Mouse (Mus musculus) intestine, postnatal 0 days (tissue): ENCODE measurements around the gene Foxd1. TPM values are rescaled to one million over a fixed set of nuclear protein-coding genes. Genes with fewer than 3 reads are reported as not detected.
A peak's percentile ranks its signal among the peaks of the same experiment; 100 is the strongest.

Experiments used
- ATAC-seq: fragments of 200-750 bp; cut with Nextera tagmentation; 2 replicates; pipeline ENCODE4 v1.8.0; 2017; ENCODE audit warnings: mild to moderate bottlenecking, moderate TSS enrichment, moderate library complexity
- H3K27ac ChIP-seq: fragments of 300-500 bp; sonication (generic); 2 replicates; pipeline ENCODE4 v1.5.1; 2014; ENCODE audit warnings: mild to moderate bottlenecking, low read depth, low read length, moderate library complexity
- H3K27me3 ChIP-seq: fragments of 300-500 bp; sonication (generic); replicated peaks from 2 replicates; pipeline ENCODE4 v1.6.1; 2014; ENCODE audit warnings: low read length, mixed read lengths; ENCODE audit not compliant: control insufficient read depth, insufficient read depth
- H3K36me3 ChIP-seq: fragments of 300-500 bp; sonication (generic); 2 replicates; pipeline ENCODE4 v1.6.1; 2014; ENCODE audit warnings: mild to moderate bottlenecking, moderate library complexity; ENCODE audit not compliant: control insufficient read depth, insufficient read depth
- H3K4me1 ChIP-seq: fragments of 300-500 bp; sonication (generic); replicated peaks from 2 replicates; pipeline ENCODE4 v1.6.1; 2014; ENCODE audit warnings: antibody characterized with exemption, low read length, mixed read lengths; ENCODE audit not compliant: control insufficient read depth, insufficient read depth
- H3K4me2 ChIP-seq: fragments of 300-500 bp; sonication (generic); replicated peaks from 2 replicates; pipeline ENCODE4 v1.6.1; 2014; ENCODE audit warnings: low read depth, mild to moderate bottlenecking, moderate library complexity
- H3K4me3 ChIP-seq: fragments of 300-500 bp; sonication (generic); 2 replicates; pipeline ENCODE4 v1.5.1; 2014; ENCODE audit warnings: low read depth, low read length
- H3K9ac ChIP-seq: fragments of 300-500 bp; sonication (generic); 2 replicates; pipeline ENCODE4 v1.6.1; 2014; ENCODE audit warnings: mild to moderate bottlenecking, low read depth, low read length
- H3K9me3 ChIP-seq: fragments of 300-500 bp; sonication (generic); 2 replicates; pipeline ENCODE4 v1.6.1; 2016; ENCODE audit warnings: mixed run types; ENCODE audit not compliant: control insufficient read depth
- CTCF ChIP-seq: sonication (generic); IDR thresholded peaks from 2 replicates; pipeline ENCODE4 v1.5.1; 2016; ENCODE audit warnings: low read depth, mild to moderate bottlenecking, control low read depth, antibody characterized with exemption, moderate library complexity
- WGBS: fragments of 180-500 bp; shearing (Covaris S2); extraction: QIAGEN DNeasy Blood & Tissue Kit; methylation state at CpG from one replicate; pipeline ENCODE4 v1.1.7; 2014; 5-methylcytosine and 5-hydroxymethylcytosine counted together
- polyA plus RNA-seq: library from polyadenylated mRNA; unstranded; fragments of >200 nt; fragmentation: Nextera tagmentation; extraction: Ambion mirVana; gene quantifications from 2 replicates; pipeline ENCODE4 v1.2.1, GENCODE M21; 2015

The Foxd1 gene
- polyA plus RNA-seq, 1 experiment from 2014 or later = not detected

DNA sequence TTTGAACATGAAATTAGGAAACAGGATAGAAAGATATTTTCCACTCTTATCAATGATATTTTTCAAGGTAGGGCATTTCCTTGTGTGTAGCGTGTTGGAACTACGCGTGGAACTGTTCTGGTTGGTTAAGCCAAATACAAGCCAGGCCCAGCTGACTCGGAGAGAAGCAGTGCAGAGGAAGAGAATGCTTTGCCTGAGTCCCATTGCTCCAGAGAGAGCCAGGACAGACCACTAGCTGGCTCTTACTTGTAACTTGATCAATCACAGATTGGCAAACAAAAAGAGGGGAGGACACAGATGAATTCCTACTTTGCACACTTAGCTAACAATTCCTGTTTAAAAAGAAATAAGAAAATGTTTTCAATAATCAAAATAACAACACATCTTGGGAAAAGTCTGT is 9.0 kb downstream of the Foxd1 start:
- WGBS = 12% methylated on average over 4 of the region's 4 CpGs
- H3K9ac ChIP-seq = no peak overlapping the region
- no peak for ATAC-seq
- no peak overlapping the region for H3K27ac ChIP-seq
- no peaks in the 10 kb centered on the region for H3K4me1 ChIP-seq
- TF ChIP-seq CTCF = no peak
- H3K36me3 ChIP-seq = no peaks in the 10 kb centered on the region
- no peak overlapping the region for H3K4me2 ChIP-seq
- peaks cover 90% of the 10 kb centered on the region for H3K27me3 ChIP-seq
- no peak overlapping the region for H3K4me3 ChIP-seq
- H3K9me3 ChIP-seq = no peaks in the 10 kb centered on the region

DNA sequence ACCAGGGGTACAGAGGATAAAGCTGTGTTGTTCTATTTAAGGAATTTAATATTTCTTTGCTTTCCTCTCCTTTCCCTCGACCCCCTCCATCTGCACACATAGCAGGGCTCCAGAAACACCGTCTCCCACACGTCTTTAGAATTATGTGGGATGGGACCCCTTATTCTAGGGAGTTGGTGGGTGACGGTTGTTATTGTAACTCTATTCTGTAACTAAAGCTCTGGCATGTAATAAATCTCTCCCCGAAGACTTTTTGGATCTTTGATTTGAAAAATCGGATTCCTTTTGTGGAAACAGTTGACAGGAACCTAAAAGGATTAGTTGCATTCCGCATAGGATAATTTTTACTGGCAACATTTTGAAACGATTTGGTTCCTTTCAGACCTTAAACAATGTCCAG is 11.0 kb downstream of the Foxd1 start:
- Histone ChIP-seq H3K36me3 (no peaks in the 10 kb centered on the region), H3K9me3 (no peaks in the 10 kb centered on the region), H3K27ac (no peak overlapping the region), H3K4me2 (no peak overlapping the region), H3K27me3 (peaks cover 90% of the 10 kb centered on the region), H3K9ac (no peak overlapping the region), H3K4me3 (no peak overlapping the region), H3K4me1 (no peaks in the 10 kb centered on the region)
- no peak for ATAC-seq
- no peak for TF ChIP-seq CTCF
- WGBS = 1% methylated on average over 8 of the region's 8 CpGs

DNA sequence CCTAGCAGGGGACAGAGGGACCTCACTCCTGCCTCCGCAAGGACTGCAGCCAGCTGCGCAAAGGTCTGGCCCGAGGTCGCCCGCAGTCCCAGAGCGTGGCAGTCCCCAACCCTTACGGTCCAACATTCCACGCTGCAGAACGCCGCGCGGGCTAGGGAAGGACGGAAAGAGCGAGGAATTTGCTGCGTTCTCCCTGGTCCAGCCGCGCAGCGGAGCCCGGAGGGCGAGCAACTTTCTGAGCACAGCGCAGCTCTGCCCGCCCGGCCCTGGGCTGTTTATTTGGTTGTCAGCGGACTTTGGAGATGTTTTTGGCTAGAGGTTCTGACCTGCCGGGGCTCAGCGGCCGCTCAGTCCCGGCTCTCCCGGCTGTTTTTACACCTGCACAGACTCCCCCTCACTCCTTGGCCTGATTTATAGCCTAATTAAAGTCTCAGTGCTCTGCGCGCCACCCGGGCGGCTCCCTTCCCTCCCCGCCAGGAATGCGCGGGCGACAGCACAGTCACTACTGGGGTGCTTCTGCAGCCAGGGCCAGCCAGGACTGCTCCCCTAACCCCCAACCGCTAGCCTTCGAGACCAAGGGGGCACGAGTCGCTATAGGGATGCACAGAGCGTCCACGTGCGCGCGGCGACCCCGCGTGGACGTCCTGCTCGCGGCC is 11.9 kb downstream of the Foxd1 start:
- H3K9ac ChIP-seq = no peak overlapping the region

DNA sequence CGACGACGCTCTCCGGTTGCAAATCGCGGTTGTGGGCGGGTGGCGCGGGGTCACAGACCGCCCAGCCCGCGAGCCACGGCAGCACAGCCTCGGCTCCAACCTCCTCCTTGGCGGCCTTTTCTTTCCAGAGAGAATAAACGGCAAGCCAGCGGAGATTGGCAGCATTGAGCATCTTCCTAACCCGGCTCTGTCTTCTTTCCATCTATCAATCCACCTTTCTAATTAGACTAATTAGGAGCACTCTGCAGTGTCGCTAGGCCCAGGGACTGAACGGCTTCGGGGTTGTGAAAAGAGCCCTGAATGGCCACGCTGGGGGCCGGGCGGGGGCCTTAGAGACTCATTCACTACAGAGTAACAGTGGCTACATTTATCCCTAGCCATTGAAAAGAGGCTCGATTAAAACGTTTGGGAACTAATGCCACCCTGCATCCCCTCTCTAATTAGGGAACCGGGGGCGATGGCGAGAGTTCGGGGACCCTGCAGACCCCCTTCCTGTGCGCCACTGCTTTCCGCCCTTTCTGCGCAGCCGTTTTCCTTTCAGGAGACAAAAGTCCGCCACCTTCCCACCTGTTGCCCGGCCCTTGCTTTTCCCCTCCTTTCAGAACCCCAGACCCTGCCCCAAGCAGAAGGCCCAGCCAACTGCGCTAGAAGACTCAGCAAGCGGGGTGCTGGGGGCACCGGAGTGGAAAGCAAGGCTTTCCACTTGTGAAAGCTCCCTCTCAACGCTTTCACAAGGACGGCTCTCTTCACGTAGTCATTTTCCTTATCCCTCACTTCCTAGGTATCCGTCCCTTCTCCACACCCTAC is 12.6 kb downstream of the Foxd1 start:
- Histone ChIP-seq H3K9ac (no peak overlapping the region), H3K4me2 (peak overlapping the region; percentile 37; the same call in 1 of the 2 replicates), H3K27me3 (peaks cover 82% of the 10 kb centered on the region), H3K36me3 (no peaks in the 10 kb centered on the region), H3K27ac (no peak overlapping the region), H3K9me3 (no peaks in the 10 kb centered on the region), H3K4me3 (peak overlapping the region; percentile 21; the same call in 1 of the 2 replicates), H3K4me1 (no peaks in the 10 kb centered on the region)
- ATAC-seq = no peak
- WGBS = 2% methylated on average over 43 of the region's 43 CpGs
- TF ChIP-seq CTCF = no peak

More for the DNA sequence above, 11.9 kb downstream of the Foxd1 start:
- Histone ChIP-seq H3K27me3 (peaks cover 89% of the 10 kb centered on the region), H3K9me3 (no peaks in the 10 kb centered on the region), H3K4me2 (peak overlapping the region; percentile 37), H3K4me3 (peak overlapping the region; percentile 21), H3K27ac (no peak overlapping the region), H3K4me1 (no peaks in the 10 kb centered on the region), H3K36me3 (no peaks in the 10 kb centered on the region)
- 1% methylated on average over 51 of the region's 52 CpGs for WGBS
- ATAC-seq = no peak
- TF ChIP-seq CTCF = no peak

DNA sequence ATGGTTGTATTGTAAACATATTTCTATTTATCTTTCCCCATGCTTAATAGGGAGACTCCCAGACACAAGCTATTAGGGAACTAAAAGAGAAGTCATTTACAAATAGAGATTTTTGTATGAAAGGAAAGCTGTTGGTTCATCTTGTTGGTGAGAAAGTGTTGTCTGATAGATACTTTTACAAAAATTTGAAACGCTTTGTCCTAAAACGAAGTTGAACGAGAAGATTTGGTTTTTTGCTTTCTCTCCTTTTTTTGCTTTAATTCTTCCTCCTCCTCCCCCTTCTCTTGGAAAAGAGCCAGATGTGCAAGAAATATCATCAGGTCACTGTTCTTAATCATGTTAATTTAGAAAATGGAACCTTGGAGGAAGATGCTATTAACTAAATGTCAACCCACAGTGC is 13.6 kb downstream of the Foxd1 start:
- no peak for TF ChIP-seq CTCF
- no peak overlapping the region for H3K4me3 ChIP-seq
- no peak overlapping the region for H3K9ac ChIP-seq
- WGBS = 17% methylated on average over 3 of the region's 3 CpGs
- ATAC-seq = no peak
- no peaks in the 10 kb centered on the region for H3K36me3 ChIP-seq
- H3K27me3 ChIP-seq = peaks cover 82% of the 10 kb centered on the region
- H3K27ac ChIP-seq = no peak overlapping the region
- H3K4me1 ChIP-seq = no peaks in the 10 kb centered on the region
- H3K9me3 ChIP-seq = no peaks in the 10 kb centered on the region
- no peak overlapping the region for H3K4me2 ChIP-seq

DNA sequence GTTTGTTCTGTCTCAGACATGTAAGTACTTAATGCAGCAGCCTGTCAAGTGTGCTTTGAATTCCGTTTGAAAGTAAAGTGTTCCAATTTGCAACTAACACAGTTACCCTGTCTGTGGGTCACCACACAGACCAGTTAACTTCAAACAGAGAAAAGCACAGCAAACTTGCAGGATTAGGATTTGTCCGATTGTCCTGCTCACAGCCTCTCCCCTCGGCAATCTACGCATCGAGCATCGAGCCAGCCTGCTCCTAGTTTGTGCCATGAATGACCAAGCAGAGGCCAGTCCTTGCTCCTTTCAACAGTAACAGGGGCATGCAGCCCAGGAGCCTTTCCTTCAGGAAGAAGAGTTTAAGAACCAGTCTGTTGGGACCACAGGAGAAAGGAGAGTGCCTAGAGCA is 15.0 kb downstream of the Foxd1 start:
- 35% methylated on average over 6 of the region's 6 CpGs for WGBS
- Histone ChIP-seq H3K27ac (no peak overlapping the region), H3K4me1 (no peaks in the 10 kb centered on the region), H3K9me3 (no peaks in the 10 kb centered on the region), H3K4me3 (no peak overlapping the region), H3K36me3 (no peaks in the 10 kb centered on the region), H3K9ac (no peak overlapping the region), H3K4me2 (no peak overlapping the region), H3K27me3 (peaks cover 76% of the 10 kb centered on the region)
- TF ChIP-seq CTCF = no peak
- ATAC-seq = no peak
